ENCODE assay signal across 8 mouse cellular contexts in the genomic region with DNA sequence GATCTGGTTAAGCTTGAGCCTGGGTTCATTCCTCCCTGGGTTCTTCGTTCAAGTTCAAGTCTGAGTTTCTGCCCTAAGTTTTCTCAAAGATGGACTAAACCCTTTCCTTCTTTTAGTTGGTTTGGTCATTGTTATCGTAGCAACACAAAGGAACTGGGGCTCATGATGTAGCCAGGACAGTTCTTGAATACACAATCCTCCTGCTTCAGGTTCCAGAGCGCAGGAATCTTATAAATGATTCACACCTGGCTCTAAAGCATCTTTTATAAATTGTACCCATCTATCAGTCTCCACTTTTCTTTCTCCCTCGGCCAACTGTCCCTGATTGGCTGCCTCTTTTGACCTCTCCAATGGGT. TPM values are rescaled to one million over a fixed set of nuclear protein-coding genes. Genes with fewer than 3 reads are reported as not detected.
DNase-seq lines count a peak whose midpoint lies in the region; ATAC-seq and TF ChIP-seq lines count a peak whose summit lies in the region.

No protein-coding gene starts in this region.

- no peak for TF ChIP-seq CTCF in cortical plate, adult 2 months (IDR thresholded peaks at IDR 0.05; ENCODE audit: extremely low read depth, insufficient read depth, low read length)

- intact Hi-C loops in left cerebral cortex, postnatal 10 days (cut with DNase I): loop anchor here (5.0 kb wide), 1 partner anchor 81 kb away; a partner anchor contains a TSS

- peak overlapping the region; percentile 96 for H3K27ac ChIP-seq in kidney, embryonic 15.5 days
- peak overlapping the region; percentile 100 for H3K27ac ChIP-seq in cortical plate, adult 2 months (ENCODE audit: insufficient read depth, low read length)
- H3K27ac ChIP-seq in hindbrain, embryonic 15.5 days (replicated peaks): peak overlapping the region; percentile 98
- peak overlapping the region; percentile 96 for H3K27ac ChIP-seq in midbrain, embryonic 14.5 days (replicated peaks; ENCODE audit: low read depth, low read length)

- TF ChIP-seq POLR2A in cortical plate, adult 2 months (IDR thresholded peaks at IDR 0.05; ENCODE audit: extremely low read depth, insufficient read depth, low read length): no peak

- peak overlapping the region; percentile 74 for H3K4me3 ChIP-seq in kidney, embryonic 15.5 days (replicated peaks)
- peak overlapping the region; percentile 88 for H3K4me3 ChIP-seq in cortical plate, adult 2 months (ENCODE audit: insufficient read depth, low read length)
- peak overlapping the region; percentile 82 for H3K4me3 ChIP-seq in hindbrain, embryonic 15.5 days
- peak overlapping the region; percentile 99 for H3K4me3 ChIP-seq in midbrain, embryonic 14.5 days (replicated peaks; ENCODE audit: low read depth, low read length)

- H3K36me3 ChIP-seq in kidney, embryonic 15.5 days: peaks cover 28% of the 10 kb centered on the region
- peaks cover 22% of the 10 kb centered on the region for H3K36me3 ChIP-seq in hindbrain, embryonic 15.5 days
- peaks cover 28% of the 10 kb centered on the region for H3K36me3 ChIP-seq in midbrain, embryonic 14.5 days (ENCODE audit: control insufficient read depth, insufficient read depth, low read length)

- H3K27me3 ChIP-seq in kidney, embryonic 15.5 days: no peaks in the 10 kb centered on the region
- H3K27me3 ChIP-seq in hindbrain, embryonic 15.5 days: no peaks in the 10 kb centered on the region
- H3K27me3 ChIP-seq in midbrain, embryonic 14.5 days (ENCODE audit: control insufficient read depth, insufficient read depth, low read length): no peaks in the 10 kb centered on the region

- 48% methylated on average over 4 of the region's 4 CpGs for WGBS in kidney, embryonic 15.5 days
- WGBS in hindbrain, embryonic 15.5 days: 46% methylated on average over 4 of the region's 4 CpGs
- 46% methylated on average over 4 of the region's 4 CpGs for WGBS in midbrain, embryonic 14.5 days

- DNase-seq in kidney, postnatal 10 days: no peak
- no peak for DNase-seq in midbrain, embryonic 14.5 days
- DNase-seq in spleen, postnatal 10 days (ENCODE audit: low spot score in 2 of 2): no peak
- no peak for DNase-seq in left cerebral cortex, postnatal 10 days (ENCODE audit: extremely low spot score in 1 of 2, low spot score in 2 of 2)
- DNase-seq in frontal cortex, postnatal 36 days (ENCODE audit: low spot score in 2 of 2): no peak

- H3K4me1 ChIP-seq in kidney, embryonic 15.5 days: peaks cover 28% of the 10 kb centered on the region
- H3K4me1 ChIP-seq in cortical plate, adult 2 months (ENCODE audit: control insufficient read depth, insufficient read depth, low read length): peaks cover 6% of the 10 kb centered on the region
- peaks cover 28% of the 10 kb centered on the region for H3K4me1 ChIP-seq in hindbrain, embryonic 15.5 days (replicated peaks)
- peaks cover 15% of the 10 kb centered on the region for H3K4me1 ChIP-seq in midbrain, embryonic 14.5 days (ENCODE audit: control insufficient read depth, insufficient read depth, low read length)

- no peak for ATAC-seq in kidney, embryonic 15.5 days (replicated peaks; ENCODE audit: low FRiP score)
- ATAC-seq in hindbrain, embryonic 15.5 days (ENCODE audit: low FRiP score, low read depth): no peak
- no peak for ATAC-seq in midbrain, embryonic 14.5 days (ENCODE audit: low FRiP score, low TSS enrichment)

- peak overlapping the region; percentile 85 for H3K4me2 ChIP-seq in kidney, embryonic 15.5 days
- H3K4me2 ChIP-seq in hindbrain, embryonic 15.5 days: peak overlapping the region; percentile 70
- H3K4me2 ChIP-seq in midbrain, embryonic 14.5 days (ENCODE audit: low read length): peak overlapping the region; percentile 79

- H3K9ac ChIP-seq in kidney, embryonic 15.5 days: peak overlapping the region; percentile 92
- H3K9ac ChIP-seq in hindbrain, embryonic 15.5 days: peak overlapping the region; percentile 99
- H3K9ac ChIP-seq in midbrain, embryonic 14.5 days (replicated peaks; ENCODE audit: low read length): peak overlapping the region; percentile 99

- no peaks in the 10 kb centered on the region for H3K9me3 ChIP-seq in kidney, embryonic 15.5 days (replicated peaks)
- H3K9me3 ChIP-seq in hindbrain, embryonic 15.5 days: no peaks in the 10 kb centered on the region
- no peaks in the 10 kb centered on the region for H3K9me3 ChIP-seq in midbrain, embryonic 14.5 days (ENCODE audit: control insufficient read depth, low read length)

RNA-seq across cellular contexts. Expression of a gene that starts 0.8 kb away (rescaled TPM):
- polyA plus RNA-seq in kidney, embryonic 15.5 days (2015; fragmentation: Nextera tagmentation; extraction: Ambion mirVana): 13.6 and 14.5 TPM in 2 replicates
- 30.0 and 30.4 TPM in 2 replicates for polyA plus RNA-seq in cortical plate, adult 2 months (2012; rRNA removed)
- polyA plus RNA-seq in hindbrain, embryonic 15.5 days (2015; fragmentation: Nextera tagmentation; extraction: Ambion mirVana): 10.9 and 13.8 TPM in 2 replicates
- 13.3 and 14.1 TPM in 2 replicates for polyA plus RNA-seq in midbrain, embryonic 14.5 days (2014; fragmentation: Nextera tagmentation; extraction: Ambion mirVana)
- 10 to 100 TPM; 74.4 TPM for total RNA-seq in left cerebral cortex, postnatal 10 days (2021)

RNA-seq across cellular contexts. Expression of a gene that starts 7.3 kb away (rescaled TPM):
- 13.7 TPM in 2 replicates for polyA plus RNA-seq in kidney, embryonic 15.5 days (2015; fragmentation: Nextera tagmentation; extraction: Ambion mirVana)
- 101 and 103 TPM in 2 replicates for polyA plus RNA-seq in cortical plate, adult 2 months (2012; rRNA removed)
- 38.7 and 41.9 TPM in 2 replicates for polyA plus RNA-seq in hindbrain, embryonic 15.5 days (2015; fragmentation: Nextera tagmentation; extraction: Ambion mirVana)
- polyA plus RNA-seq in midbrain, embryonic 14.5 days (2014; fragmentation: Nextera tagmentation; extraction: Ambion mirVana): 50.5 and 53.0 TPM in 2 replicates
- 10 to 100 TPM; 69.8 to 74.6 TPM for total RNA-seq in left cerebral cortex, postnatal 10 days (2021)

RNA-seq across cellular contexts. Expression of a gene that starts 25.0 kb away (rescaled TPM):
- polyA plus RNA-seq in kidney, embryonic 15.5 days (2015; fragmentation: Nextera tagmentation; extraction: Ambion mirVana): 41.5 and 47.1 TPM in 2 replicates
- 0.51 and 0.73 TPM in 2 replicates for polyA plus RNA-seq in cortical plate, adult 2 months (2012; rRNA removed)
- polyA plus RNA-seq in hindbrain, embryonic 15.5 days (2015; fragmentation: Nextera tagmentation; extraction: Ambion mirVana): 0.21 and 0.83 TPM in 2 replicates
- polyA plus RNA-seq in midbrain, embryonic 14.5 days (2014; fragmentation: Nextera tagmentation; extraction: Ambion mirVana): not detected in 2 replicates
- total RNA-seq in left cerebral cortex, postnatal 10 days (2021): under 1 TPM; 0.56 to 0.69 TPM

RNA-seq across cellular contexts. Expression of a gene that starts 35.2 kb away (rescaled TPM):
- 82.8 and 92.6 TPM in 2 replicates for polyA plus RNA-seq in kidney, embryonic 15.5 days (2015; fragmentation: Nextera tagmentation; extraction: Ambion mirVana)
- polyA plus RNA-seq in cortical plate, adult 2 months (2012; rRNA removed): 79.4 and 83.4 TPM in 2 replicates
- polyA plus RNA-seq in hindbrain, embryonic 15.5 days (2015; fragmentation: Nextera tagmentation; extraction: Ambion mirVana): 137 and 141 TPM in 2 replicates
- polyA plus RNA-seq in midbrain, embryonic 14.5 days (2014; fragmentation: Nextera tagmentation; extraction: Ambion mirVana): 142 and 144 TPM in 2 replicates
- total RNA-seq in left cerebral cortex, postnatal 10 days (2021): 10 to 100 TPM; 88.5 to 93.8 TPM

RNA-seq across cellular contexts. Expression of a gene that starts 35.4 kb away (rescaled TPM):
- 45.1 and 45.9 TPM in 2 replicates for polyA plus RNA-seq in kidney, embryonic 15.5 days (2015; fragmentation: Nextera tagmentation; extraction: Ambion mirVana)
- 78.2 and 78.5 TPM in 2 replicates for polyA plus RNA-seq in cortical plate, adult 2 months (2012; rRNA removed)
- 91.3 and 92.4 TPM in 2 replicates for polyA plus RNA-seq in hindbrain, embryonic 15.5 days (2015; fragmentation: Nextera tagmentation; extraction: Ambion mirVana)
- polyA plus RNA-seq in midbrain, embryonic 14.5 days (2014; fragmentation: Nextera tagmentation; extraction: Ambion mirVana): 80.3 and 96.2 TPM in 2 replicates
- 10 to 100 TPM; 79.3 to 81.6 TPM for total RNA-seq in left cerebral cortex, postnatal 10 days (2021)

Comparison
In these comparisons a context has a peak if more than half of its experiments do, and no peak if none do; other contexts are left out.
1. RNA of a gene that starts 25.0 kb away (polyA plus RNA-seq): 41.5 to 47.1 TPM in kidney, embryonic 15.5 days; 0.21 to 0.83 TPM in hindbrain, embryonic 15.5 days, 0.51 to 0.73 TPM in cortical plate, adult 2 months and not detected in midbrain, embryonic 14.5 days; every median in the first group is over 10 times any median in the second.
2. Peak in every context shown above with its lines, with median percentiles within 50 percentile points of each other: H3K27ac ChIP-seq, H3K4me2 ChIP-seq, H3K4me3 ChIP-seq and H3K9ac ChIP-seq.